In genomic region chr3:125049654-125050053, GRCm38 (mm10) we compare ENCODE assay signal across 22 mouse cellular contexts.
DNase-seq lines count a peak whose midpoint lies in the region; ATAC-seq and TF ChIP-seq lines count a peak whose summit lies in the region.
"Had no signal": no experiment of that assay in that cellular context is flagged by ENCODE, and none has a peak within 500 bp of the region (broad histone marks: within the 10 kb centered on the region; RNA-seq: fewer than 3 reads in every experiment).

No protein-coding gene starts in this region.

- H3K9ac ChIP-seq in liver, adult 2 months (ENCODE audit: low read depth, low read length) = no peak overlapping the region
- no peak overlapping the region for H3K9ac ChIP-seq in liver, embryonic 12.5 days
- H3K9ac ChIP-seq in MEL (ENCODE audit: control insufficient read depth, low read depth, low read length, poor library complexity, severe bottlenecking) = no peak overlapping the region
- H3K9ac ChIP-seq in kidney, embryonic 16.5 days (replicated peaks; ENCODE audit: low read length) = no peak overlapping the region
- H3K9ac ChIP-seq: embryonic facial prominence, embryonic 12.5 days; embryonic facial prominence, embryonic 15.5 days; forebrain, postnatal 0 days; hindbrain, embryonic 12.5 days; hindbrain, embryonic 15.5 days had no signal

- H3K4me2 ChIP-seq in liver, embryonic 12.5 days = no peak overlapping the region
- H3K4me2 ChIP-seq in kidney, embryonic 16.5 days (replicated peaks; ENCODE audit: low read depth, low read length) = no peak overlapping the region
- H3K4me2 ChIP-seq: embryonic facial prominence, embryonic 12.5 days; embryonic facial prominence, embryonic 15.5 days; heart, embryonic 11.5 days; hindbrain, embryonic 12.5 days; hindbrain, embryonic 15.5 days had no signal

- TF ChIP-seq POLR2A in liver, adult 2 months (IDR thresholded peaks at IDR 0.05; ENCODE audit: extremely low read depth, insufficient read depth, low read length) = no peak
- TF ChIP-seq POLR2A in MEL (IDR thresholded peaks at IDR 0.05; ENCODE audit: control insufficient read depth in 1 of 2, insufficient read depth in 1 of 2, low read depth in 1 of 2, low read length in 2 of 2, poor library complexity in 1 of 2) = no peak

- H3K4me3 ChIP-seq in liver, adult 2 months (ENCODE audit: insufficient read depth, low read depth, low read length) = no peak overlapping the region
- no peak overlapping the region for H3K4me3 ChIP-seq in liver, embryonic 12.5 days
- H3K4me3 ChIP-seq in MEL (ENCODE audit: control insufficient read depth in 1 of 2, insufficient read depth in 1 of 2, low read depth in 2 of 2, low read length in 2 of 2) = no peak overlapping the region
- H3K4me3 ChIP-seq in kidney, embryonic 16.5 days (ENCODE audit: low read length) = no peak overlapping the region
- H3K4me3 ChIP-seq: embryonic facial prominence, embryonic 12.5 days; embryonic facial prominence, embryonic 15.5 days; gastrocnemius, adult 2 months; hindbrain, embryonic 12.5 days; hindbrain, embryonic 15.5 days had no signal

- peak; percentile 1 for DNase-seq in liver, adult 2 months (ENCODE audit: extremely low read depth, low read depth, low spot score)
- DNase-seq in 416B (ENCODE audit: low read depth) (peak; percentile 67), MEL (ENCODE audit: low read depth, low spot score) (peak; percentile 15)
- DNase-seq in adrenal gland, postnatal 10 days = no peak
- DNase-seq: adrenal gland, postnatal 25 days; cerebellum, adult 11 months; cerebellum, adult 2 months; cerebellum, adult 9-11 months; cerebellum, postnatal 25 days; forebrain, postnatal 0 days; gastrocnemius, adult 2 months; gastrocnemius, postnatal 14 days; heart, adult 11 months had no signal

- no peaks in the 10 kb centered on the region for H3K36me3 ChIP-seq in liver, adult 2 months (ENCODE audit: control insufficient read depth, insufficient read depth, low read length)
- H3K36me3 ChIP-seq in liver, embryonic 12.5 days = no peaks in the 10 kb centered on the region
- H3K36me3 ChIP-seq in MEL (ENCODE audit: control insufficient read depth in 1 of 2, insufficient read depth in 2 of 2, low read length in 2 of 2) = no peaks in the 10 kb centered on the region
- no peaks in the 10 kb centered on the region for H3K36me3 ChIP-seq in kidney, embryonic 16.5 days (ENCODE audit: insufficient read depth, low read length)
- H3K36me3 ChIP-seq: embryonic facial prominence, embryonic 12.5 days; embryonic facial prominence, embryonic 15.5 days; hindbrain, embryonic 12.5 days; hindbrain, embryonic 15.5 days had no signal

- no peak overlapping the region for H3K27ac ChIP-seq in liver, adult 2 months (replicated peaks; ENCODE audit: insufficient read depth, low read depth, low read length)
- H3K27ac ChIP-seq in liver, embryonic 12.5 days = no peak overlapping the region
- H3K27ac ChIP-seq in MEL (ENCODE audit: control insufficient read depth, low read depth, low read length) = no peak overlapping the region
- H3K27ac ChIP-seq in kidney, embryonic 16.5 days (ENCODE audit: low read length) = no peak overlapping the region
- H3K27ac ChIP-seq: embryonic facial prominence, embryonic 12.5 days; embryonic facial prominence, embryonic 15.5 days; gastrocnemius, adult 2 months; hindbrain, embryonic 12.5 days; hindbrain, embryonic 15.5 days had no signal

- H3K79me2 ChIP-seq in liver, adult 2 months (ENCODE audit: control insufficient read depth, insufficient read depth, low read length) = no peaks in the 10 kb centered on the region
- no peaks in the 10 kb centered on the region for H3K79me2 ChIP-seq in MEL (ENCODE audit: control insufficient read depth, insufficient read depth, low read length, poor library complexity)

- peak; percentile 64 for TF ChIP-seq RAD21 in MEL (IDR thresholded peaks at IDR 0.05; ENCODE audit: low read depth, low read length)

- H3K4me1 ChIP-seq in liver, adult 2 months (ENCODE audit: control insufficient read depth, insufficient read depth, low read length) = no peaks in the 10 kb centered on the region
- no peaks in the 10 kb centered on the region for H3K4me1 ChIP-seq in liver, embryonic 12.5 days
- H3K4me1 ChIP-seq in MEL (ENCODE audit: control insufficient read depth in 1 of 2, insufficient read depth in 2 of 2, low read length in 2 of 2) = 0 out of 4 replicates have a peak, but pooled peaks cover 0 to 5% of the 10 kb centered on the region in 2 experiments
- no peaks in the 10 kb centered on the region for H3K4me1 ChIP-seq in kidney, embryonic 16.5 days (ENCODE audit: insufficient read depth, low read length)
- H3K4me1 ChIP-seq: embryonic facial prominence, embryonic 12.5 days; embryonic facial prominence, embryonic 15.5 days; hindbrain, embryonic 12.5 days; hindbrain, embryonic 15.5 days had no signal

- no peak for ATAC-seq in liver, embryonic 12.5 days
- ATAC-seq in kidney, embryonic 16.5 days (ENCODE audit: low FRiP score, low TSS enrichment) = no peak
- ATAC-seq: forebrain, embryonic 14.5 days; forebrain, postnatal 0 days; Patski had no signal

- TF ChIP-seq EP300 in MEL (IDR thresholded peaks at IDR 0.05; ENCODE audit: low read depth in 1 of 2, low read length in 2 of 2) = no peak

- H3K27me3 ChIP-seq in liver, adult 2 months (ENCODE audit: control insufficient read depth, insufficient read depth, low read length) = no peaks in the 10 kb centered on the region
- no peaks in the 10 kb centered on the region for H3K27me3 ChIP-seq in liver, embryonic 12.5 days (replicated peaks)
- H3K27me3 ChIP-seq in MEL (ENCODE audit: control insufficient read depth in 1 of 2, insufficient read depth in 2 of 2, low read length in 2 of 2) = no peaks in the 10 kb centered on the region
- H3K27me3 ChIP-seq in kidney, embryonic 16.5 days (ENCODE audit: insufficient read depth, low read length) = no peaks in the 10 kb centered on the region
- H3K27me3 ChIP-seq: embryonic facial prominence, embryonic 12.5 days; embryonic facial prominence, embryonic 15.5 days; hindbrain, embryonic 12.5 days; hindbrain, embryonic 15.5 days had no signal

- no peaks in the 10 kb centered on the region for H3K9me3 ChIP-seq in liver, embryonic 12.5 days (replicated peaks)
- no peaks in the 10 kb centered on the region for H3K9me3 ChIP-seq in MEL (replicated peaks; ENCODE audit: insufficient read depth, low read length)
- no peaks in the 10 kb centered on the region for H3K9me3 ChIP-seq in kidney, embryonic 16.5 days (ENCODE audit: low read length)
- H3K9me3 ChIP-seq: embryonic facial prominence, embryonic 12.5 days; embryonic facial prominence, embryonic 15.5 days; hindbrain, embryonic 12.5 days; hindbrain, embryonic 15.5 days had no signal

- TF ChIP-seq CTCF in liver, adult 2 months (IDR thresholded peaks at IDR 0.05; ENCODE audit: low read depth, low read length) = no peak
- TF ChIP-seq CTCF in MEL (IDR thresholded peaks at IDR 0.05 in 2 of 3, conservative IDR thresholded peaks at IDR 0.05 in 1 of 3; ENCODE audit: control insufficient read depth in 1 of 3, insufficient read depth in 1 of 3, low read depth in 2 of 3, low read length in 3 of 3, poor library complexity in 1 of 3, severe bottlenecking in 1 of 3) = peak in 1 of 3 experiments; percentile 43; a peak in 2 of 6 replicates

TF ChIP-seq in MEL, 35 proteins besides CTCF, POLR2A, EP300 and RAD21:
- TF ChIP-seq NRF1 (IDR thresholded peaks at IDR 0.05; ENCODE audit: insufficient read depth, low read depth, low read length, poor library complexity, severe bottlenecking) (no peak), ZNF384 (IDR thresholded peaks at IDR 0.05; ENCODE audit: low read depth, low read length) (no peak), CHD2 (IDR thresholded peaks at IDR 0.05; ENCODE audit: low read length) (no peak), SMC3 (IDR thresholded peaks at IDR 0.05; ENCODE audit: low read depth, low read length) (peak; percentile 51), ZC3H11A (IDR thresholded peaks at IDR 0.05; ENCODE audit: low read depth, low read length) (peak; percentile 62)
TF ChIP-seq in MEL: peak in this region for 2.
